Mouse (Mus musculus) heart, postnatal 25 days (tissue): ENCODE data around the gene Gm10945. TPM values are rescaled to one million over a fixed set of nuclear protein-coding genes. Genes with fewer than 3 reads are reported as not detected.

ENCODE experiments used
- DNase-seq: peaks from one replicate; pipeline ENCODE4 v3.0.0; 2022; ENCODE audit warnings: low spot score
- intact Hi-C: fragments of 180-260 bp; cut with DNase I; formaldehyde crosslinking; loops from one replicate; pipeline ENCODE4 v1.15.1; 2025
- total RNA-seq, 2 experiments: library from RNA; stranded (reverse); gene quantifications; 2 replicates each; pipeline ENCODE4 v1.2.3; 2021

Gm10945 gene
- total RNA-seq = not detected

GRCm38 (mm10) chr10:6761287-6761811 is at the start of gene Gm10945:
Gm10945 (minus strand) TSS chr10:6761761.
- intact Hi-C loops = no loop called here
- peak; percentile 37 for DNase-seq

- intact Hi-C loops = no loop called here
- DNase-seq = no peak
Measured at GRCm38 (mm10) chr10:6790226-6790625, 28.7 kb upstream of the Gm10945 start.

GRCm38 (mm10) chr10:6788517-6789237 is 27.1 kb upstream of the Gm10945 start:
- intact Hi-C loops = no loop called here

GRCm38 (mm10) chr10:6758206-6758605 is 3.4 kb downstream of the Gm10945 start, which contains the start of gene Oprm1:
Oprm1 (plus strand) TSS chr10:6758506.
- DNase-seq = no peak
- intact Hi-C loops = no loop called here

More at GRCm38 (mm10) chr10:6788517-6789237, 27.1 kb upstream of the Gm10945 start:
- no peak for DNase-seq

- intact Hi-C loops = no loop called here
Measured at GRCm38 (mm10) chr10:6753375-6753774, 8.2 kb downstream of the Gm10945 start.

GRCm38 (mm10) chr10:6728469-6728868 is 33.1 kb downstream of the Gm10945 start:
- intact Hi-C loops = no loop called here
- DNase-seq = no peak

More at GRCm38 (mm10) chr10:6753375-6753774, 8.2 kb downstream of the Gm10945 start:
- no peak for DNase-seq

GRCm38 (mm10) chr10:6723765-6724164 is 37.8 kb downstream of the Gm10945 start:
- no peak for DNase-seq
- intact Hi-C loops = no loop called here

- intact Hi-C loops = no loop called here
- no peak for DNase-seq
Measured at GRCm38 (mm10) chr10:6717181-6717948, 44.2 kb downstream of the Gm10945 start.

- intact Hi-C loops = no loop called here
- no peak for DNase-seq
Measured at GRCm38 (mm10) chr10:6705226-6705885, 56.2 kb downstream of the Gm10945 start.

- DNase-seq = no peak
- intact Hi-C loops = loop anchor here (2.0 kb wide), 1 partner anchor 660 kb away; no protein-coding TSS in a partner anchor
Measured at GRCm38 (mm10) chr10:6694218-6694850, 67.2 kb downstream of the Gm10945 start.

Other genes starting within 250 kb of the Gm10945 start
- not detected for gene Oprm1, start 3.3 kb downstream of the Gm10945 start, total RNA-seq